Mouse (Mus musculus): ENCODE measurements around the gene Cenpw. TPM values are rescaled to one million over a fixed set of nuclear protein-coding genes. Genes with fewer than 3 reads are reported as not detected.

Gene Cenpw
- under 1 TPM; 0.60 to 0.76 TPM for total RNA-seq (2021)
- long read RNA-seq, experiment 1, partial matches to known transcripts = 0 of 2 reads
- long read RNA-seq, experiment 1, other reads (novel, unspliced or antisense) = 0 of 2 reads
- long read RNA-seq, experiment 2, transcript Cenpw-201 (3 exons, 1,532 nt) = major isoform, 6 of 7 reads
- long read RNA-seq, experiment 2, partial matches to known transcripts = 0 of 7 reads
- long read RNA-seq, experiment 2, other reads (novel, unspliced or antisense) = 1 of 7 reads

DNA sequence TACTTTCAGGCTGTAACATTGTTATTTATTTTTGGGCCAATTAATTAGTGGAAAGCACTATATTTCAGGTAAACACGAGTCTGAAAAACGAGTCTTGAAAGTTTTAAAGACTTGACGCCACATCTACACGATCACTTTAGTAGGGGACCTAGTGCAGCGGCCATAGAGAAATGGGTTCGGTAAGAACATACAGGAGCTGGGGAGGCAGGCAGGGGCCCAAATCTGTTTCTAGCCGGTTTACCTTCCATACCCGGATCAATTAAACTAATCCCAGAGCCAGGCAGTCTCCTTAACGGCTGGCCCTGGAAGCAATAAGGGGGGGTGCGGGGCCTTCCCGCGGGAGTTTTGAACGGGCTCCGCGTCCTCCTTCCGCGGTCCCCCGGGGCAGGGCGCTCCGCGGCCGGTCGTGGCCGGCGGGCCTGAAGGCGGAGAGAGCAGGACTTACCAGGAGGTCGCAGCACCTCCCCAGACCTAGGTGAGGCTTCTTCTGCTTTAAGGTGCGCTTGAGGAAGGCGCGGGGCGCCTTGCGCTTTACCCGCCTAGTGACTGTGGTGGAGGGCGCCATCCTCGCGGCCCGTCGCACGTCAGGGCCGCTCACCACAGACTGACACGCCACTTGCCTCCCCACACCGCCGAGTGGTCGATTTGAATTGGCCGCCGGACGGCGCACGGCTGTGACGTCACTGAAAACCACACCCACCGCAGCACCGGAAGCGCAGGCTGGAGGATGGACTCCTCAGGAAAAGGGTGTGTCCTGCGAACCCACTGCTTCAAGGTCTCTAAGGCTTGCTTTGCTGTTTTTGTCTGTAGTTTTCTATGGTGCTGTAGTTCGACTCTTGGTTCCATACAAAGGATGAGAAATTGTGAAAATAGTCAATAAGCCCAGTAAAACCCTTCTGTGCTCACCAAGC lies at the start of gene Cenpw:
Cenpw (minus strand) TSS at position 645 of the 911 bp plus-strand sequence.
- intact Hi-C loops (cut with DNase I; ENCODE audit: low total_unique reads) = no loop called here
- DNase-seq = peak; percentile 84

DNA sequence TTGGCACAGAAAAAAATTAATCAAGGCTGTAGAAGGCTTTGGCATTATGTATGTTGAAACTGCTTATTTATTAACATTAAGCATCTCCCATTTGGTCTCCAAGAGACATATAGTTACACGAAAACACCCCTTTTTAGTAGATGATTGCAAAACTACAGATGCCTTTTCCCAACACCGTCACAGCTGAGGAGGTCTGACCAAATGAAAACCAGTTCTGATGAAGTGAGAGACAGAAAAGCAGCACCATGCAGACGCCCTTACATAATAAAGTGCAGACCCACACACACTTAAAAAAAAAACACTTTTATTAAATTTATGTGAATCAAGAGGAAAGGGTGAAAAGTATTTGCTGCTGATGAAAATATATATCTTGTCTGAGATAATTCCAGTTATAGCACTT lies 49.3 kb upstream of the Cenpw start:
- intact Hi-C loops (cut with DNase I; ENCODE audit: low total_unique reads) = no loop called here
- no peak for DNase-seq

DNA sequence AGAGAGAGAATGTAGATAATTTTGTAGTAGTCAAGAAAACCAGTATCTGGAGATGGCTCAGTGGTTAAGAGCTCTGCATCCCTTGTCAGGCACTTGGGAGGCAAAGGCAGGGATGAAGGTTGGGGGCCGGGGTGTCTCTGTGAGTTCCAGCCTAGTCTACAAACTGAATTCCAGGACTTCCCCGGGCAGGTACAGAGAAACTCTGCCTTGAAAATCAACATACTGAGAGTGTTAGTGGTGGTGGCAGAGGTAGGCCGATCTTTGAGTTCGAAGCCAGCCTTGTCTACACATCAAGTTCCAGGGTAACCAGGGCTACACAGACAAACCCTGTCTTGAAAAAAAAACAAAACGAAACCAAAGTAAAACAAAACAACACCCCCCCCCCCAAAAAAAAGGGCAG lies 859 bp downstream of the Cenpw start:
- no peak for DNase-seq
- intact Hi-C loops (cut with DNase I; ENCODE audit: low total_unique reads) = no loop called here

DNA sequence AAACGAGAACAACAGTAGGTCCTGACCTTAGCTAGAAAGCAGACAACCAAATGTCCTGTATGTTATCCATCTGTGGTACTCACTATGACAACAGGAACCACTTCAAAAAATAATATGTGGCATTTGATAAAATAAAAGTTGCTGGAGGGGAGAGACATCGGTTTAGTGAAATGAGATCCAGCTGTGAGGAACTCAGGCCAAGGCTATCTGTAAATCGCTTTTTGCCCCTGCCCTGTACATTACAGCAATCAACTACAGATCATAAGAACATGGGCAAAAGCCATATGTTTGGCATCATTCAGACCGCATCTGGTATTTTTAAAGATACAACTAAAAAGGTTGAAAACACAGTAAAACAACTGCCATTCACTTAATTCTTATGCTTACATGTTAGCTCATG lies 32.7 kb downstream of the Cenpw start:
- intact Hi-C loops (cut with DNase I; ENCODE audit: low total_unique reads) = no loop called here
- no peak for DNase-seq
